Mouse (Mus musculus) right cerebral cortex, postnatal 14 days (tissue): Measurements from ENCODE around the gene Ccdc103.
A peak's percentile ranks its signal among the peaks of the same experiment; 100 is the strongest.

ENCODE experiments used
- DNase-seq: peaks from one replicate; pipeline ENCODE4 v3.0.0; 2022

The Ccdc103 gene

GRCm38 (mm10) chr11:102880585-102881313 is at the start of gene Ccdc103, which contains the start of gene Eftud2:
Ccdc103 (plus strand) TSS chr11:102881204.
Eftud2 (minus strand) TSS chr11:102880985.
- peak; percentile 93 for DNase-seq

GRCm38 (mm10) chr11:102832700-102833297 is 48.2 kb upstream of the Ccdc103 start:
- no peak for DNase-seq

GRCm38 (mm10) chr11:102834219-102834618 is 46.8 kb upstream of the Ccdc103 start:
- DNase-seq, result no peak

GRCm38 (mm10) chr11:102835549-102835948 is 45.5 kb upstream of the Ccdc103 start, which contains the start of gene Higd1b:
Higd1b (plus strand) TSS chr11:102835849.
- no peak for DNase-seq

- no peak for DNase-seq
Measured at GRCm38 (mm10) chr11:102836146-102836545, 44.9 kb upstream of the Ccdc103 start.

GRCm38 (mm10) chr11:102837385-102837784 is 43.6 kb upstream of the Ccdc103 start:
- DNase-seq, result no peak

- no peak for DNase-seq
Measured at GRCm38 (mm10) chr11:102838126-102838525, 42.9 kb upstream of the Ccdc103 start.

- no peak for DNase-seq
Measured at GRCm38 (mm10) chr11:102838616-102839150, 42.3 kb upstream of the Ccdc103 start.

- no peak for DNase-seq
Measured at GRCm38 (mm10) chr11:102845926-102846325, 35.1 kb upstream of the Ccdc103 start.

GRCm38 (mm10) chr11:102851883-102852282 is 29.1 kb upstream of the Ccdc103 start:
- peak; percentile 48 for DNase-seq

GRCm38 (mm10) chr11:102853760-102854159 is 27.2 kb upstream of the Ccdc103 start:
- no peak for DNase-seq

- DNase-seq, result no peak
Measured at GRCm38 (mm10) chr11:102855941-102856340, 25.1 kb upstream of the Ccdc103 start.

GRCm38 (mm10) chr11:102858951-102859350 is 22.1 kb upstream of the Ccdc103 start:
- DNase-seq, result no peak

- no peak for DNase-seq
Measured at GRCm38 (mm10) chr11:102859933-102860332, 21.1 kb upstream of the Ccdc103 start.

GRCm38 (mm10) chr11:102864272-102864671 is 16.7 kb upstream of the Ccdc103 start:
- DNase-seq, result peak; percentile 78

- no peak for DNase-seq
Measured at GRCm38 (mm10) chr11:102874801-102875334, 6.1 kb upstream of the Ccdc103 start.

- no peak for DNase-seq
Measured at GRCm38 (mm10) chr11:102879558-102879957, 1.4 kb upstream of the Ccdc103 start.

- no peak for DNase-seq
Measured at GRCm38 (mm10) chr11:102881314-102882198, 552 bp downstream of the Ccdc103 start.

- DNase-seq, result no peak
Measured at GRCm38 (mm10) chr11:102884616-102885219, 3.7 kb downstream of the Ccdc103 start, which contains the start of gene Fam187a. Fam187a (plus strand) TSS chr11:102885169.

GRCm38 (mm10) chr11:102887433-102887832 is 6.4 kb downstream of the Ccdc103 start:
- DNase-seq, result no peak

GRCm38 (mm10) chr11:102888135-102888534 is 7.1 kb downstream of the Ccdc103 start:
- no peak for DNase-seq

- DNase-seq, result no peak
Measured at GRCm38 (mm10) chr11:102890096-102890495, 9.1 kb downstream of the Ccdc103 start.
